Mouse (Mus musculus) thymus, adult 2 months (tissue): ENCODE measurements around the gene Ubtd2.

Experiments used
- CTCF ChIP-seq: fragments of 200-500 bp; IDR thresholded peaks from 2 replicates; pipeline ENCODE4 v1.5.1; 2012; ENCODE audit warnings: mild to moderate bottlenecking, control low read depth, low read length, moderate library complexity, borderline replicate concordance; ENCODE audit not compliant: control insufficient read depth, poor library complexity, insufficient read depth; ENCODE audit errors: extremely low read depth
- POLR2A ChIP-seq: fragments of 200-500 bp; IDR thresholded peaks from 2 replicates; pipeline ENCODE4 v1.6.1; 2012; ENCODE audit warnings: mild to moderate bottlenecking, low read length, control low read depth, moderate library complexity; ENCODE audit not compliant: control insufficient read depth, poor library complexity, insufficient read depth; ENCODE audit errors: extremely low read depth

DNA sequence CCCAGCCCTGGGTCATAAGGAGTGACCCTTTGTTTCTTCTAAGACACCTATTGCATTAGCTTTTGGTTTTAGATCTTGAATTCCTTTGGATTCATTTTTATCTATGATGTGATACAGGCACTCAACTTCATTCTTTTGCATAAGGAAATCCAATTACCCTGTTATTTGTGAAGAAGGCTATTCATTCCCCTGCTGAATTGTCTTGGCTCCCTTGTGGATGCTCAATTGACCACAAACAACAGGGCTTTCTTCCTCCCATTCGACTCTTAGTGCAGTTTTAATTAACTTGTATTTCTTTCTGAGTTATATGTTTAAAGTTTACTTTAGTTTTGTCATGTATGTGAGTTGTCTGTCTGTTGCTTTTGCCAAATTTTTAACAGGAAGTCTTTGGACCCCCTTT, 10.9 kb upstream of the Ubtd2 start:
- TF ChIP-seq CTCF (no peak), POLR2A (no peak)
